Mouse (Mus musculus) stomach, embryonic 14.5 days (tissue): ENCODE data around the gene Tmem42. TPM values are rescaled to one million over a fixed set of nuclear protein-coding genes. Genes with fewer than 3 reads are reported as not detected.

Experiments used
- ATAC-seq: fragments of 200-750 bp; cut with Nextera tagmentation; 2 replicates; pipeline ENCODE4 v1.8.0; 2017; ENCODE audit warnings: low read depth, moderate TSS enrichment; ENCODE audit not compliant: insufficient number of reproducible peaks, insufficient read depth, low FRiP score
- H3K27ac ChIP-seq: fragments of 300-500 bp; sonication (generic); 2 replicates; pipeline ENCODE4 v1.5.1; 2014; ENCODE audit warnings: mild to moderate bottlenecking, low read length, moderate library complexity, mixed read lengths
- H3K27me3 ChIP-seq: fragments of 300-500 bp; sonication (generic); 2 replicates; pipeline ENCODE4 v1.6.1; 2014; ENCODE audit warnings: low read length, control low read depth, mixed read lengths; ENCODE audit not compliant: control insufficient read depth, insufficient read depth
- H3K36me3 ChIP-seq: fragments of 300-500 bp; sonication (generic); 2 replicates; pipeline ENCODE4 v1.6.1; 2014; ENCODE audit warnings: mild to moderate bottlenecking, control low read depth, low read length, moderate library complexity, mixed read lengths; ENCODE audit not compliant: control insufficient read depth, insufficient read depth
- H3K4me1 ChIP-seq: fragments of 300-500 bp; sonication (generic); 2 replicates; pipeline ENCODE4 v1.6.1; 2014; ENCODE audit warnings: low read length, control low read depth, mixed read lengths; ENCODE audit not compliant: control insufficient read depth, insufficient read depth
- H3K4me2 ChIP-seq: fragments of 300-500 bp; sonication (generic); replicated peaks from 2 replicates; pipeline ENCODE4 v1.6.1; 2014; ENCODE audit warnings: low read depth, low read length, control low read depth
- H3K4me3 ChIP-seq: fragments of 300-500 bp; sonication (generic); 2 replicates; pipeline ENCODE4 v1.5.1; 2014; ENCODE audit warnings: low read depth, low read length, control low read depth
- H3K9ac ChIP-seq: fragments of 300-500 bp; sonication (generic); replicated peaks from 2 replicates; pipeline ENCODE4 v1.6.1; 2014; ENCODE audit warnings: low read depth, mild to moderate bottlenecking, control low read depth, low read length, moderate library complexity, mixed read lengths
- H3K9me3 ChIP-seq: fragments of 300-500 bp; sonication (generic); 2 replicates; pipeline ENCODE4 v1.6.1; 2016; ENCODE audit warnings: low read depth, low read length, control low read depth; ENCODE audit not compliant: control insufficient read depth
- WGBS: fragments of 180-500 bp; shearing (Covaris S2); extraction: QIAGEN DNeasy Blood & Tissue Kit; methylation state at CpG from one replicate; pipeline ENCODE4 v1.1.7; 2014; 5-methylcytosine and 5-hydroxymethylcytosine counted together
- polyA plus RNA-seq: library from polyadenylated mRNA; unstranded; fragments of >200 nt; fragmentation: Nextera tagmentation; extraction: Ambion mirVana; gene quantifications from 2 replicates; pipeline ENCODE4 v1.2.1, GENCODE M21; 2014

Gene Tmem42
- polyA plus RNA-seq: 24.8 and 24.9 TPM in 2 replicates

DNA sequence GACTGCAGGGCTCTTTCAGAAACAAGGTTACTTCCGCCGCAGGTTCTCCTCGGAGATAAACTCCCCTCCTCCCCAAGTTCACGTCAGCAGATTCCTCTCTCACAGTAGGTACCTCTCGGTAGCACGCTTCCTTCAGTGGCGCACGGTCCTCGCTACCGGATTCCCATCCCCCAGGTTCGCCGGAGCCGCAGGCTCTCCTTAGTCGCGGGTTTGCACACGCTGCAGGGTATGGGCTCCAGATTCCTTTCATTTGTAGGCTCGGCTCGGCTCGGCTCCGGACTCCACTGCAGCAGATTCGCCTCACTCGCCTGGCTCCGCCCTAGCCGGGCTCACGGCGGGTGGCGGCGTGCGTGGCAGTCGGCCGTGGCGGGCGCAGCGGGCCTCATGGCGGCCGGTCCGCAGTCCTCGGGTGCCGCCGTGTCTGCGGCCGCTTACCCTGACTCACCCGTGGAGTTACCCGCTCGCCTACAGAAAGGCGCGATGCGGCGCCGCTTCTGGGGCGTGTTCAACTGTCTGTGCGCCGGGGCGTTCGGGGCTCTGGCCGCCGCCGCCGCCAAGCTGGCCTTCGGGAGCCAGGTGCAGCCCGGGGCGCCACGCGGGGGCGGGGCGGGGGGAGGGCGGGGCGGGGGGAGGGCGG is at the start of gene Tmem42:
Gene Tmem42, plus strand, starts transcription at position 332 of the 637 bp plus-strand sequence.
- peak within 1 kb of the TSS; percentile 68 for H3K4me2 ChIP-seq
- peaks cover 15% of the 10 kb centered on the region for H3K36me3 ChIP-seq
- peak within 1 kb of the TSS; percentile 89 for H3K27ac ChIP-seq
- ATAC-seq: peak; percentile 99
- WGBS: 1% methylated on average over 50 of the region's 69 CpGs
- H3K4me3 ChIP-seq: peak within 1 kb of the TSS; percentile 65
- H3K9me3 ChIP-seq: no peaks in the 10 kb centered on the region
- peak within 1 kb of the TSS; percentile 56 for H3K9ac ChIP-seq
- peaks cover 8% of the 10 kb centered on the region; the same call in 1 of the 2 replicates for H3K4me1 ChIP-seq
- H3K27me3 ChIP-seq: no peaks in the 10 kb centered on the region

- Histone ChIP-seq H3K4me3 (no peak overlapping the region), H3K4me1 (no peaks in the 10 kb centered on the region), H3K9me3 (no peaks in the 10 kb centered on the region), H3K36me3 (peaks cover 56% of the 10 kb centered on the region), H3K9ac (no peak overlapping the region), H3K4me2 (no peak overlapping the region), H3K27ac (no peak overlapping the region), H3K27me3 (no peaks in the 10 kb centered on the region)
- ATAC-seq: no peak
- 95% methylated on average over 10 of the region's 10 CpGs for WGBS
Measured at GRCm38 (mm10) chr9:122998406-122999192, 22.5 kb upstream of the Tmem42 start.

DNA sequence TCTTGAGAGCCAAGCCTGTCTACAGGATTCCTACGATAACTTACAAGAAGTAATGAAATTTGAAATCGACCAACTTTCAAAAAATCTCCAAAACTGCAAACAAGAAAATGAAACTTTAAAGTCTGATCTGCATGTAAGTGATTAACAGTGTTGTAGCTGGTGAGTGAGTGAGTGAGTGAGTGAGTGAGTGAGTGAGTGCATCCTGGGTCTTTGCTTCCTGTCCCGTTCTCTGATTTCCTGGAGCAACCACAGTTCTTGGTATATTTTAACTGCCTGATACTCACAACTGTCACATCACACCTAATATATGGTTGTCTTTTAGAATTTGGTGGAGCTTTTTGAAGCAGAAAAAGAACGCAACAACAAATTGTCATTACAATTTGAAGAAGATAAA is 21.9 kb upstream of the Tmem42 start:
- H3K4me3 ChIP-seq: no peak overlapping the region
- H3K27ac ChIP-seq: no peak overlapping the region
- H3K4me1 ChIP-seq: no peaks in the 10 kb centered on the region
- no peaks in the 10 kb centered on the region for H3K27me3 ChIP-seq
- 96% methylated on average over 4 of the region's 4 CpGs for WGBS
- peaks cover 62% of the 10 kb centered on the region for H3K36me3 ChIP-seq
- H3K9me3 ChIP-seq: no peaks in the 10 kb centered on the region
- H3K9ac ChIP-seq: no peak overlapping the region
- no peak for ATAC-seq
- no peak overlapping the region for H3K4me2 ChIP-seq

DNA sequence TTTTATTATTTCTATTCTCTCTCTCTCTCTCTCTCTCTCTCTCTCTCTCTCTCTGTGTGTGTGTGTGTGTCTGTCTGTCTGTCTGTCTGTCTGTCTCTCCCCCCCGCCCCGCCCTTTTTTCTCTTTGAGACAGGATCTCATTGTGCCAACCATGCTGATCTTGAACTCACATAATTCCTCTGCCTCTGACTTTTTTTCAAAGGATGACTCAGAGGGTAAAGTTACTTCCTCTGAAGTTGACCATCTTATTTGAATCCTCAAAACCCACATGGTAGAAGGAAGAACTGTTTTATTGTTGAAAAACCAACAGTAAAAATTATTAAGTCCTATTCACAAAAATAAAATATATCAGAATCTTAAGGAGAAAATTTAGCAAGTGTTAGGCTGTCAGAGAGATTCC is 16.4 kb upstream of the Tmem42 start:
- no peaks in the 10 kb centered on the region for H3K27me3 ChIP-seq
- 76% methylated on average over 2 of the region's 2 CpGs for WGBS
- H3K27ac ChIP-seq: no peak overlapping the region
- H3K4me2 ChIP-seq: no peak overlapping the region
- H3K9me3 ChIP-seq: no peaks in the 10 kb centered on the region
- ATAC-seq: no peak
- H3K4me1 ChIP-seq: no peaks in the 10 kb centered on the region
- H3K36me3 ChIP-seq: peaks cover 70% of the 10 kb centered on the region
- H3K9ac ChIP-seq: no peak overlapping the region
- H3K4me3 ChIP-seq: no peak overlapping the region

- Histone ChIP-seq H3K4me1 (no peaks in the 10 kb centered on the region), H3K4me3 (no peak overlapping the region), H3K9ac (no peak overlapping the region), H3K9me3 (no peaks in the 10 kb centered on the region), H3K27ac (no peak overlapping the region), H3K4me2 (no peak overlapping the region), H3K36me3 (peaks cover 71% of the 10 kb centered on the region), H3K27me3 (no peaks in the 10 kb centered on the region)
- ATAC-seq: no peak
- 73% methylated on average over 6 of the region's 6 CpGs for WGBS
Measured at GRCm38 (mm10) chr9:123006071-123006470, 15.1 kb upstream of the Tmem42 start.

GRCm38 (mm10) chr9:123021636-123022379 is 682 bp downstream of the Tmem42 start:
- WGBS: 34% methylated on average over 17 of the region's 24 CpGs
- Histone ChIP-seq H3K4me1 (peaks cover 8% of the 10 kb centered on the region; the same call in 1 of the 2 replicates), H3K9me3 (no peaks in the 10 kb centered on the region), H3K4me2 (peak overlapping the region; percentile 68), H3K27me3 (no peaks in the 10 kb centered on the region), H3K9ac (no peak overlapping the region), H3K27ac (no peak overlapping the region), H3K4me3 (peak overlapping the region; percentile 65), H3K36me3 (peaks cover 8% of the 10 kb centered on the region)
- ATAC-seq: no peak

- Histone ChIP-seq H3K9ac (no peak overlapping the region), H3K4me1 (peaks cover 8% of the 10 kb centered on the region; the same call in 1 of the 2 replicates), H3K4me3 (no peak overlapping the region), H3K9me3 (no peaks in the 10 kb centered on the region), H3K4me2 (no peak overlapping the region), H3K27me3 (no peaks in the 10 kb centered on the region), H3K27ac (no peak overlapping the region), H3K36me3 (no peaks in the 10 kb centered on the region)
- 82% methylated on average over 2 of the region's 2 CpGs for WGBS
- ATAC-seq: no peak
Measured at GRCm38 (mm10) chr9:123024201-123024600, 3.1 kb downstream of the Tmem42 start.

DNA sequence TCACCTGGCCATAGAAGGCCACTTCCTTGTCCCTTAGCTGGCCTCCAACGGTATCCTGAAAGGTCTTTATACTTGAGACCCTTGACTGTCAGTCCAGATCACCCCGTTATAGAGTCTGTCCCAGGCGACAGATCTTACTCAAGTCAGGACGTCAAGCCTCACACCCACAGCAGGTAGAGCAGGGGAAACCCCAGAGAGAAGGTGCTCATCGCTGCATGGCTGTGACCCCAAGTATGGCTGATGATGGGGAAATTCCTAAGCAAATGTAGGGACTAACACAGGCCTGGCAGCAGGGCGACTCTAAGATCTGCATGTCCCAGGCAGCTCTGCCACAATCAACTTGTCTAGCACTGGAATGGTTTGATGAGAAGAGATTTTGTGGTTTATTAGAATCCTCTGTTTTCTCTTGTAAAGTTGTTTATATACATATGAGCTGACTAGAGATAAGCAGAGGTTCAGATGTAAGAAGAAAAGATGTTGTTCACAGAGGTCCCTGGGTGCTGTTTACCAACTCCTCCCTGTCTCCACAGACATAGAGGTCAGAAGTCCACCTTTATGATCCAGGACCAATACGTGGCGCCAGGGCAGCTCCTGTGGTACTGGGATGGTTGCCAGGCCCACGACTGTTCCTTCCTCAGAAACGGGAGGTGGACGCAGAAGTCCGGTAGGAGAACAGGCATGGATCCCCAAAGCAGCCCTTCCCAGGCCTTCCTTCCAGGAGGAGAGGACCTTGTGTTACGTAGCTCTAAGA is 10.5 kb downstream of the Tmem42 start:
- no peaks in the 10 kb centered on the region for H3K27me3 ChIP-seq
- no peak for ATAC-seq
- no peak overlapping the region for H3K9ac ChIP-seq
- WGBS: 78% methylated on average over 13 of the region's 13 CpGs
- no peaks in the 10 kb centered on the region for H3K9me3 ChIP-seq
- no peaks in the 10 kb centered on the region for H3K4me1 ChIP-seq
- H3K4me3 ChIP-seq: no peak overlapping the region
- H3K36me3 ChIP-seq: no peaks in the 10 kb centered on the region
- H3K4me2 ChIP-seq: no peak overlapping the region
- no peak overlapping the region for H3K27ac ChIP-seq
